Mouse (Mus musculus): ENCODE measurements around the gene Apol7a.

Apol7a gene

GRCm38 (mm10) chr15:77376920-77377319, 22.0 kb downstream of the Apol7a start:
- peak; percentile 69 for DNase-seq (ENCODE audit: low spot score)

- no peak for DNase-seq (ENCODE audit: low spot score)
These were observed 28.3 kb downstream of the Apol7a start for GRCm38 (mm10) chr15:77370588-77370987.

GRCm38 (mm10) chr15:77369981-77370380, 28.9 kb downstream of the Apol7a start:
- no peak for DNase-seq (ENCODE audit: low spot score)

- DNase-seq (ENCODE audit: low spot score), result no peak
These were observed 30.0 kb downstream of the Apol7a start for GRCm38 (mm10) chr15:77368818-77369320.

GRCm38 (mm10) chr15:77368148-77368547, 30.8 kb downstream of the Apol7a start:
- DNase-seq (ENCODE audit: low spot score), result peak; percentile 98

- no peak for DNase-seq (ENCODE audit: low spot score)
These were observed 31.4 kb downstream of the Apol7a start for GRCm38 (mm10) chr15:77367504-77367903.

- DNase-seq (ENCODE audit: low spot score), result peak; percentile 97
These were observed 32.0 kb downstream of the Apol7a start for GRCm38 (mm10) chr15:77366706-77367484.

- DNase-seq (ENCODE audit: low spot score), result peak; percentile 85
These were observed 33.0 kb downstream of the Apol7a start for GRCm38 (mm10) chr15:77365700-77366570.

GRCm38 (mm10) chr15:77364026-77364425, 34.9 kb downstream of the Apol7a start:
- peak; percentile 77 for DNase-seq (ENCODE audit: low spot score)

- no peak for DNase-seq (ENCODE audit: low spot score)
These were observed 35.3 kb downstream of the Apol7a start for GRCm38 (mm10) chr15:77363578-77363977.

- no peak for DNase-seq (ENCODE audit: low spot score)
These were observed 36.0 kb downstream of the Apol7a start for GRCm38 (mm10) chr15:77362952-77363351.

GRCm38 (mm10) chr15:77359905-77360304, 39.0 kb downstream of the Apol7a start:
- DNase-seq (ENCODE audit: low spot score), result no peak

- no peak for DNase-seq (ENCODE audit: low spot score)
These were observed 39.4 kb downstream of the Apol7a start for GRCm38 (mm10) chr15:77359486-77359885.

GRCm38 (mm10) chr15:77359084-77359483, 39.8 kb downstream of the Apol7a start:
- DNase-seq (ENCODE audit: low spot score), result no peak

- DNase-seq (ENCODE audit: low spot score), result peak; percentile 88
These were observed 40.4 kb downstream of the Apol7a start for GRCm38 (mm10) chr15:77358320-77359040.

GRCm38 (mm10) chr15:77356248-77356810, 42.6 kb downstream of the Apol7a start:
- DNase-seq (ENCODE audit: low spot score), result no peak

- DNase-seq (ENCODE audit: low spot score), result no peak
These were observed 43.9 kb downstream of the Apol7a start for GRCm38 (mm10) chr15:77354848-77355551.

GRCm38 (mm10) chr15:77354496-77354847, 44.4 kb downstream of the Apol7a start:
- no peak for DNase-seq (ENCODE audit: low spot score)

GRCm38 (mm10) chr15:77353764-77354163, 45.1 kb downstream of the Apol7a start:
- no peak for DNase-seq (ENCODE audit: low spot score)

- DNase-seq (ENCODE audit: low spot score), result no peak
These were observed 46.0 kb downstream of the Apol7a start for GRCm38 (mm10) chr15:77352863-77353262.

GRCm38 (mm10) chr15:77350117-77350516, 48.8 kb downstream of the Apol7a start:
- DNase-seq (ENCODE audit: low spot score), result no peak

Data from adipocyte (in vitro differentiated cells).